Mouse (Mus musculus): ENCODE data around the gene Cdhr3. TPM values are rescaled to one million over a fixed set of nuclear protein-coding genes. Genes with fewer than 3 reads are reported as not detected.

Cdhr3 gene
- total RNA-seq, 2 experiments from 2014 or later: 1.2 to 1.6 TPM

DNA sequence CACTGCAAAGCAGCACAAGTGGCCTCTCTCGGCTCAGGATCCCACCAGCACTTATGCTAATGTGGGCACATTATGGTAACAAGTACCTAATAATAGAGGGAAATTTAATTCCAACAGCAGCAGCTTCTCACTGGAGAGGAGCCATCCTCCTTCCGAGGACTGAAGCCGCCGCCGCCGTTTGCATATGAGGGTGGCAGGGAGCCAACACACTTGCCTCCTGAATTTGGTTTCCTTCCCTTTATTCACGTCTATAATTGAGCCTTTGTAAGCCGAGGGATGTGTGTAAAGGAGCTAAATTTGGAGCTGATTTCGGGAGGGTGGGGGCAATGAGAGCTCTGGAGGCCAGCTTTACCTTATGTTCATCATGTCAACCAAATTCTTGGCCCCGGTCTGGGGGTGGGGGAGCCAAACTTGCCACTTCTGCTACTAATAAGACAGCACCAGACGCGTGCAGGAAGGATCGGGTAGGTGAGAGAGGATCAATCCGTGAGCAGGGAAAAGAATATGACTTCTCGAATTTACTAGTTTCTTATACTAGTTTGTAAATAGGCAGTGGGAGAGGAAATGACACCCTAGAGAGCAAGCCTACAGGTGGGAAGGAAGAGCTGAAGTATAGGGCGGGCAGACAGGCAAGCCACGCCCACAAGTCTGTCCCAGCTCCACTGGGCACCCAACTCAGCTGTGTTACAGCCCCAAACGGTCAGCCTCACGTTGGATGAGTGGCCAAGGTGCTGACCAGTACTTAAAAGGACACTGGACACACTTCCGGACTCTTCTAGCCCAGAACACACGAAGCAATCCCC lies 56.8 kb downstream of the Cdhr3 start:
- DNase-seq (ENCODE audit: low spot score in 2 of 2): peak; percentile 79 to 83

DNA sequence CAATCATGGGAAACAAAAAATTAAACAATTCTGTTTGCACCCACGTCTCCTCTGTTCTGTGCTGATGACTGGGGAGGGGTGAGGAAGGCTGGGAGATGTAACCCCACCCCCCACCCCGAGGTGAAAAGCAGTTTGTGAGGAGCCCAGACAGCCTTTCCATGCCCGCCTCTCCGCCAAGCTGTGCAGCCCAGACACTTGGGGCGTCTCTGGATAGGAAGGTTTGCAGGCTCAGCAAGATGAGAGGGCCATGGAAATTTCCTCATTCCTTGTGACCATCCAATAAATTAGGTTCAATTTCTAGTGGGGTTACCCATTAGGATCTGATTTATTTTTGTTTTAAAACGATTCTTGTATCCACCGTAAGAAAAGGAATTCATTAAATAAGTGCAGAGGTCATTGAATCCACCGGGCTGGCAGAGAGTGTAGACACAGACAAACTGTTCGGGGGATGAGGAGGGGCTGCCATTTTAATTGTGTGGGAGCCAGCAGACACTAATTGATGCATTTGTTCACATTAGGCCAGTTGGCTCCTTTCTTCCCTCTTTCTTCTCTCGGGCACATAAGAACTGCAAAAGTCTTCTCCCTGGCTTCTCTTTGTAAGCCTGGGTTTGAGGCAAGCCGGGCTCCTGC lies 57.5 kb downstream of the Cdhr3 start:
- DNase-seq (ENCODE audit: low spot score in 2 of 2): no peak

DNA sequence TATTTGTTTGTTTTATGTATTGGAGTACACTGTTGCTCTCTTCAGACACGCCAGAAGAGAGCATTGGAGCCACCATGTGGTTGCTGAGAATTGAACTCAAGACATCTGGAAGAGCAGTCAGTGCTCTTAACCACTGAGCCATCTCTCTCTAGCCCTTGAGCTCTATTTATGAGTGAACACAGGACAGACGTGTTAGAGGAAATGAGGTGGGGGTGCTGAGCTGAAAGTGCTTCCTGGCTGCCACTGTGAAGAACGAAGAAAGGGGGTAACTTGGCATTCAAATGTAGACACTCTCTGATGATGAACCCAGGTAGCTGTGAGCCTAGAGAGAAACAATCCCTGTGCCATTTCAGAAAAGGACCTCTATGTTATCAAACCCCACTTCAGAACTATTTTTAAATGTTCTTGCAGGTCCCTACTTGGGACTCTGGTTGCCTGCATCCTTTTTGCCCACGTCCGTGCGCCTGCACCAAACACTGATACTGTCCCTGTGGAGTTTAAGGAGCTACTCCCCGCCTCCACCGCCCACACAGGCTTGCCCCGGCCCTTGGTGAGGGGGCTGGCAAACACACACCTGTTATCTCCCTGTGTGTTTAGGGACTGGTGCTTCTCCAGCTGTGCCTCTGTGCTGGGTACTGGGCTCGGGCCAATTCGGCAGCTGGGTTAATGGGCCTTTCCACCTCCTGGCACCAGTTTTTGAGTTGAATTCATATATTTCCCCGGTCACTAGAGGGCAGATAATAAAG lies 58.2 kb downstream of the Cdhr3 start:
- no peak for DNase-seq (ENCODE audit: low spot score in 2 of 2)

DNA sequence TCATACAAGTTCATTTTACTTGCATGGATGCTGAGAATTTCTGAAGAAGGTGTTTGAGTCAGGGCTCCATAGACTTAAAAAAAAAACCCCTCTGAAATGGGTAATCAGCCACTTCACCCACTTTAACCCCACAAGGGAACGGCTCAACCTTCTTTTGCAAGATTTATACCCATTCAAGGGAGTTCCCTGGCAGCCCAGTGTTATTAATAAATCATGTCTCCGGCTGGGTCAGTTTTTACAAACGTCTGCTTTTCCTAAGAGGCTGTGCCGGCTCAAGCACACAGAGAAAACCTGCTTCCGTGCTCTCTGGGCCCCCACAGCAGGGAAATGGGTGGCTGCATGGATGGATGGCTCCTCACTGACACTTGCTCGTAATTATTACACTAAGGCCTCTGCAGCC lies 59.5 kb downstream of the Cdhr3 start:
- DNase-seq (ENCODE audit: low spot score in 2 of 2): no peak

DNA sequence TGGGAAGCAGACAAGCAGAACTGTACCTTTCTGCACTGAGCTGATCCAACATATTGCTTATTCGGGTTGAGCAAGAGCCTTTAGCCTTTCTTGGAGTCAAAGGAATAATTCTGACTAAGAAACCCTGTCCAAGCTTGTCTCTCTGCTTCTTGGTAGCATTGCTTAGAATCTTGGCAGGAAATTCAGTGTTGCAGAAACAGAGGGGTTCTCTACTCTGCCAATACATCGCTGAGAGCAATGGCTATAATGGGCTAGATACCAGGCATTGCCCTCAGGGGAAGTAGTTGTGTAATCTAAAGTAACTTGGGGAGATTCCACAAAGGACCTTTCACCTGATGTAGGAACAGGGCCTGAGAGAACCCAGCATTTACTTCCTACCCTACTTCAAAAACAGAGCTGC lies 62.1 kb downstream of the Cdhr3 start:
- no peak for DNase-seq (ENCODE audit: low spot score in 2 of 2)

DNA sequence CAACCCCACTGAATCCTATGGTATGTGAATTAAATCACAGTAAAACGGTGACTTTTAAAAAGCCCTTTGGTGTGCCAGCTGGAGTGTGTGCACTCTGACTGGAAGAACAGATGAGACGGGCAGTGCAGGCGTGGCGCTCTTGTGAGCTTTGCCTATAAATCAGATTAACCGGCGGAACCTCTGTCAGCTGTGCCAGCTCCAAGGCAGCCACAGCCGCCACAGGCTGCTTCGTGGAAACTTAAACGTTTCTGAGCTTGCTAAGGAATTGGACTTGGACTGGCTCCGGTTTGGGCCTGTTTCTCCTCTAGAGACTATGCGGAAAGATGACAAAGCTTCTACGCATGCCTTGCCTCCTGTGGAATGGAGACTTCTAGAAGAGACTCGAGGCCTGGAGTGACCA lies 62.6 kb downstream of the Cdhr3 start:
- no peak for DNase-seq (ENCODE audit: low spot score in 2 of 2)

DNA sequence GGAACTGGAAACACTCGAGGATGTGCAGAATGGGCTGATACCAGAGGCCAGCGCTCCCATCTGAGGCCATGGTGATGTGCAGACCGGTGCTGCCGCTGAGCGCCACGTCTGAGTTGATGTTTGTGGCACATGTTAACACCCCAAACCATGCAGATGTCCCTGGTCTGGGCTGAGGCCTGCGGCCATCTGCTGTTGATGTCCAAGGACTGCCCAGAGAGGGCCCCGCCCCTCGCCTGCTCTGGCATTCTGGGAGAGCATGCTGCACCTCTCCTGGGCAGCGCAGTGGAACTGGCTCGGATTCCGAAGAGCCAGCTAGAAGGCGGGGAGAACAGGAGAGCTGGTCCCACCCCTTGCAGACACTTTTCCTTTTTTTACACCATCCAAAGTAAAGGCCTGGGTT lies 64.0 kb downstream of the Cdhr3 start:
- no peak for DNase-seq (ENCODE audit: low spot score in 2 of 2)

DNA sequence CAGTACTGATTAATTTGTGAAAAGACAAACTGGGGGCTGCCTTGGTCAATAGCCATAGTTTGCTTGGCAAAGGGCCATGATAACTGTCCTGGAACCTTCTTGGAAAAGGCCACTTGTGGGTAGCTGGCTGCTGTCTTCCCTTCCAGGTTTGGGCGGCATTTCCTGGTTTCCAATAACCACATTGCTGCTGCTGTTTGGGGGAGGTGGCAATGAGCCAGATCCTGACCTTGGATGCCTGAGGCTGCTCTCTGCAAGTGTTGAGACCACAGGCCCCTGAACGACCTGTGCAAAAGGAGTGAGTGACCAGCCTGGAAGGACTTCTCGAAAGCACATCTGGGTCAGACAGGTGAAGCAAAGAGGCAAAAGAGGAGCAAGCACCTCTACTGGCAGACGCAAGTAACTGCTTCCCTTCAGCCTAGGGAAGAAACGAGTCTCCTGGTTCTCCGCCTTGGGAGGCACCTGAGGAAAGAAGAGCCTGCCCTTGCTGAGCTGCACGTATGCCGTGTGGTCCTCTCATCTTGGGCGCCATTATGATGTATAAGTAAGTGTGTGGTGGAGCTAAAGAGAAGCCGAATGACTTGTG lies 64.5 kb downstream of the Cdhr3 start:
- DNase-seq (ENCODE audit: low spot score in 2 of 2): no peak

DNA sequence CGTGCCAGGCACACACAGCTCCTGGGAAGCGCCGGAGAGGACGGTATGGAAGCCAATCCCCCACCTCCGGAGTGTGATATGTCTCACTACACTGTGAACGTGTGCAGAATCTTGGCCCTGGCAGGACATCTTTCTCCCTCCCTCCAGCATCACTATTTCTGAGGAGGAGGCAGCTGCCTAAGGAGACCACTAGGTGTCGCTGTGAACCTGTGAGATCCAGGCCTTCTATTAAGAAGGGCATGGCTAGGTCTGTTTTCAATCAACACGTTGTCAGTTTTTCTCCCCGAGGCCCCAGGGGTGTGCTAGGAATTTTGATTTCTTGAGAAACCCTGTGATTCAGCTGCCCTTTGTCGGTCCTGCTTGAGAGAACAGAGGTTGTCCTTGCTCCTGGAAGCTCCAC lies 65.6 kb downstream of the Cdhr3 start:
- DNase-seq (ENCODE audit: low spot score in 2 of 2): peak; percentile 70 to 83

DNA sequence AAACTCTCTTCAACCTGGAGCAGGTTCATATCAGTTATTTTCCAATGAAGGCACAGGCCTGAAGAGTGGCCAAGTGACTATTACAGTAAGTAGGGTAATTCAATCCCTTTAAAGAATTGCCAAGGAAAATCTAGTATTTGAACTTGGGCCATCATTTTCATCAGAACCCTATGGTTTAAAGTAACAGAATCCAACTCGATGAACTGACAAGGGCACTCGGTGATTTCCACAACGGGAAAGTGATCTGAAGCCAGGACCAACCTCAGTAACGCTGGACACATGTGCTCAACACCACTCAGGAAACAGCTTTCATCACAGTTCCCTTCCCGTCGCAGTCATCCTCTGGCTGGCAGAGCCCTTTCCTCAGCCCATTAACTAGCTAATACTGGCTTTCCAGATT lies 68.2 kb downstream of the Cdhr3 start:
- no peak for DNase-seq (ENCODE audit: low spot score in 2 of 2)

DNA sequence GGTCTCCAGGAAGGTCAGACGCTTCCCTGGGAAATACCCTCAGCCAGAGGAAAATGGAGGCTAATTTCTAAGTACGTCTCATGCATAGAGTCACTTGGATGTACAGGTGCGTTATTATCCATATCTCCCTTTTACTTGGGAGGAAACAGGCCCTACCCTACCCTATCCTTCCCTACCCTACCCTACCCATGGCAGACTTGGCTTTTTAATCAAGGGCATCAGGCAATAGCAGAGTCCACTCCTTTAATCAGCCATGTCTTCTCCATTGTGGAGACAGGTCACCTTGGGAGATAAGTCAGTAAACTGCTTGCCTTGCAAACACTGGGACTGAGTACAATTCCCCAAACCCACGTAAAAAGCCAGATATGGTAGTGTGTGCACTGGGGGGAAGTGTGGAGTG lies 70.9 kb downstream of the Cdhr3 start:
- no peak for DNase-seq (ENCODE audit: low spot score in 2 of 2)

DNA sequence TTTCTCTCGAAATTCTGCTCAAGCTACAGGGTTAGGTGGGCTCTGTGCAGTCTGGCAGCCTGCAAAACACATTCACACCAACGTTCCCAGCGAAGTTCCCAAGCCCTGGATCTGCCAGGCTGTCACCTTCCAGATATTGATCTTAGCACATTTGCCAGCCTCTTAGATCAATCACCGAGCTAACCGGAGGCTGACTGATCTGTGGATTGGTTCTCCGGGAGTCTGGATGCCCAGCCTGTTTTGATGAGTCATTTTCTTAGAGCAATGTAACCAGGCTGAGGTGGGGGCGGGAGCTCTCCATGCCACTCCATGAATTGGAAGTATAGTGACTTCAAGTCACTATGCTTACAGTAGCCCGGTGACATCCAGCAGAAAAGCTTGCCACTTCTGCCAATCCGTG lies 71.5 kb downstream of the Cdhr3 start:
- DNase-seq (ENCODE audit: low spot score in 2 of 2): peak in 1 of 2 experiments; percentile 29

DNA sequence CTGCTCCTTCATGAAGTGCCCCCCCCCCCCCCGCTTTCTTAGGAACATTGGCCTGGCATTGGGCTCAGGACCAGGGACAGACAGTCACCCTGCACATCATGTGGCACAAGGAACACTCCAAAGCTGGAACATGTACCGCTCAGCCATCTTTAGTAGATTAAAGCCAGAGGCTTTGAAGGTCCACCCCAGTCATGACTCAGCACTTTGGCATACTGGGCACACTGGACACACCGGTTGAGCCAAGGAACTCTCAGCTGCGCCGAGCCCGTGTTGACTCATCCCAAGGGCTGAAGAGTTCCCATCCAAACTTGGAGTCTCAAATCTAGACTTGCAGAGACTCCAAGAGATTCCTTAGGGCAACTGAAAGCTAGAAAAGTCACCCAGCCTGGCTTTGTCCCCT lies 72.7 kb downstream of the Cdhr3 start:
- no peak for DNase-seq (ENCODE audit: low spot score in 2 of 2)

DNA sequence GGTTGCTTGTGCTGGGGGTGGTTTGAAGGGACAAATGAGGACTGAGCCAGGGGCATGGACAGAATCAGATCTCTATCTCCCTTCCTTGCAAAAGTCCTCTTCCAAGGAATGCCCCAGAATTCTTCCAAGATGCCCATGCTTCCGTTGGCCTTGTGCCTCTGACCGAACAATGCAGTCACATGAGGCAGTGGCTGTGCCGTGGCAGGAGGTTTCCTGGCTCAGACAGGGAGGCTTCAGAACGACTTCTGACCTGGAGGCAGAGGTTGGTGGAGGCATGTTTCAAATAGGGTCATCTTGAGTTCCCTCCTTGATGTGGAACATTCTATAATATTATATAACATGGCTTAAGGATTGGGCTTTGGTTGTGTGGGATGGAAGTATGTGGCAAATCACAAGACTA lies 74.1 kb downstream of the Cdhr3 start:
- DNase-seq (ENCODE audit: low spot score in 2 of 2): no peak

DNA sequence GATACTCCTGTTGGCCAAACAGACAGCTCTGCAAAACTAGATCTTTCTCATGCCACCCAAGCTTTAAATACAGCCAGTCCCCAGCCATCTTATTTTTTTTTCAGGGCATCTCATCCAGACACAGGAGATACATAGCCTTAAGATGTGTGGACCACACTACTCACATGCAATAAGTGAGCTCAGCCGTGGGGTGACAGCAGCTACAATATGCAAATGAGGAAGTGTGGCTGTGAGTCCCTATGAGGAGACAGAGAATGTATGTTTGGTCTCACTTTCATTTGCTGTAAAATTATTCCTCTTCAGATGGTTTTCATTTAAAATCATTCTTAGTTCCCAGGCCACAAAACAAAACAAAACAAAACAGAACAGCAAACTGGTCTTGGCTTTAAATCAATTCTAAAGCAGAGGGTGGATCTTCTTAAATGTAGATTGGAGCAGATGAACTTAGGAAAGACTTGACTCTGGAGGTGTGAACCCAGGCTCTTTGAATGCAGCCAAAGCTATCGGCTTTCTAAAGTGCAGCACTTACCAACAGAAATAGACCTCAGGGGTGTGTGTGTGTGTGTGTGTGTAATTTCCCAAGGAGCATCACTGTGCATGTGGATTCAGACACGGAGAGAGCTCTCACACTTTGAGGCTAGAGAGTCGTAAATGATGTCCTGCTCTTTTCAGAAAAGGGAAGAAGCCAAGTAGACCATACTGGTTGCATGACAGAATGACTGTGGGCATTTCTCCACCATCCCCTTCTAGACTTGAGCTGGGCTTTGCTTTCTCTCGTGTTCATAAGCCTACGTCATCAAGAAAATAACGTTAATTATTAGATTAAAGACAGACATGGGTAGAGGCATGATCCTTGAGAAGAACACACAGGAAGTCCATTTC lies 75.6 kb downstream of the Cdhr3 start:
- no peak for DNase-seq (ENCODE audit: low spot score in 2 of 2)

DNA sequence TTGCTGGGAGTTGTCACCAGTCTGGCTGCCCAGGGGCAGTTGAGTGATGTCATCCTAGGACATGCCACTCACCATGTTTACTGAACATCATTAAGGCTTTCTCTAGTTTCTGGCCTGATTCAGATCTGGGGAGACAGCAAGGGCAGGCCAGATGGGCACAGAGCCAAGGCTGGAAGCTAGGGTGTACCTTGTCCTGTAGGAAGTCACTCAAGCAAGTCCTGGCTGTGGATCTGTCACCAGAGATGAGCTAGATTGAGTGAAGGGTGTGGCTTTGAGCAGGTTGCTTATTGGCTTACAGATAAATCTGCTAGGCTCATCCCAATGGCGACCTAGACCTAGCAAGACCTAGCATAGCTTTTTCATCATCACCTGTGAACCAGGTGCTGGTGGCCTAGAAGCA lies 77.6 kb downstream of the Cdhr3 start:
- no peak for DNase-seq (ENCODE audit: low spot score in 2 of 2)

DNA sequence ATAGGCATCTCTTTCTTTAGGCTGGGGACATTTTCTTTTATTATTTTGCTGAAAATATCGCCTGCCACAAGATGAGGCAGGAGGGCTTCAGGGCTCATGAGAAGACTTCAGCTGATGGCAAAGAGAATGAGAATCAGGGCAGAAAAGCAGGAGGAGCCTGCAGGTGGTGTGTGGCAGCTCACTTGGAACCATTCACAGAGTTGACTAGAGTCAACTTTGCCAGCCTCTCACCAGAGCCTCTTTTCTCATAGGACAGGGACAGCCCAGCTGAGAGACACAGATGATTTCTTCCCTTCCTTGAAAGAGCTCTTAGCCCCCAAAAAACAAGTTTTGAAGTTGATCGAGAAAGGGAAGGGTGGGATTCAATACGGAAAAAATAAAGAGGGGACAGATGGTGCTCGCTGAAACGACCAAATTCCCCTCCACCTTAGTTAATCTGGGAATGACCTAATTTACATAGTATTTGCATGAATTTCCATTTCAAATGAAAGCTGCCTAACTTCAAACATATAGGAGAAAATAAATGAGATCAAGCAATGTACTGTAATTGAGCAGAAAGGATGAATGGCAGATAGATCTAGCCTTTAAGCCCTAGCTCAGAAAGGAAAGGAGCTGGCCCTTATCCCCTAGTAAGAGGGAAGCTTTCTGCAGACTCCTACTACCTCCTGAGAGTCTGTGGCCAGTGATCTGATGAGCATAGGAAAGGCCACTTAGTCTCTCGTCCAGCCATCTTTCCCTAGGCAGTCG lies 78.5 kb downstream of the Cdhr3 start:
- DNase-seq (ENCODE audit: low spot score in 2 of 2): no peak

DNA sequence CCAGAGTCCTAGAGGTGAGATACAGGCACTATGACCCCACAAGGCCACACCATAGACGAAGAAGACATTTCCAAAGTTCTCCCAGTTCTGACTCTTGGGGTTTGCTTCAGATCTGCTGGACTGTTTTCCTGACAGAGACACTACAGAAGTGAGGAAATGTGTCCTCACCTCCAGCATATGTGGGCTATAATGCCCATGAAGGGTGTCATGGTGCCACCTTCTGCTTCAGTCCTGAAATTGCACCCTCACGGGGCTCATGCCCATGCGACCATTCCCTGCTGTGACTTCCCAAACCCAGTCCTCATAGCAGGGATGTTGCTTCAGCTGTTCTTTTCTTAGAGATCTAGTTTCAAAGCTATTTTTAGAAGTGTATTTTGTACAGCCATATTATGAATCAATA lies 82.6 kb downstream of the Cdhr3 start:
- DNase-seq (ENCODE audit: low spot score in 2 of 2): no peak

DNA sequence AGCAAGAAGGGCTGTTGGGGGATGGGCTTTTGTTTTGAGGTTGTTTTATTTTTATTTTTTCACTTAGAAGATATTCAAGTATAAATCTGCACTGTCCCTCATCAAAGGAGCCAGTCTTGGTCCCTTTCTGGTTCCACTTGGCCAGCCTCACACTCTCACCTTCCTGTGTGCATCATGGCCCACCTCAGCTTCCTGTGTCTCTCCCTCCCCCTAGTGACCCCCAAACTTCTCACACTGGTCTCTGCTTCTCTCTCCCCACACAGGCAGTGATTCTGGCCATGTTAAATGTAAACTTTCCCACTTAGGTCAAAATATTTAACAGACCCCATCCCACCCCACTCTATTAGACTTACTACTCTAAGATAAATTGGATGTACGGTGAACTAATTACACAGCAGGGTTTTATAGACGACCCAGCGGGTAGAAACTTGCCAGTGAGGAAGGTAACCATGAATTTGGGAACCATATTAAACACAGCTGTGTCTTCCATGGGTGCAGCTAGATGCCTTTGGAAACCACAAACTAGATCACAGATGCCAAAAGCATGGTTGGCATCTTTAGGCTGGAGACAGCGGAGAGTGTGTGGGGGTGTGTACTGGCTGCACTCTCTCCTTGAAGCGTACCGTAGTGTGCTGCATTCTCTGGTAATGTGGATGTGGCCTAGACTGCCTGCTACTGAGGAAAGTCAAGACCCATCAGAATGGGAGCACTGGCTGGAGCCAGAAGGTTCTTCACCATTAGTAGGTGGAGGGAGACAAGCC lies 83.3 kb downstream of the Cdhr3 start:
- no peak for DNase-seq (ENCODE audit: low spot score in 2 of 2)
